Mouse (Mus musculus): ENCODE data around the gene Uap1.

The Uap1 gene

GRCm38 (mm10) chr1:170174814-170175332, at the start of gene Uap1:
Gene Uap1 (minus strand): TSS chr1:170174957.
- peak; percentile 99 for DNase-seq

DNA sequence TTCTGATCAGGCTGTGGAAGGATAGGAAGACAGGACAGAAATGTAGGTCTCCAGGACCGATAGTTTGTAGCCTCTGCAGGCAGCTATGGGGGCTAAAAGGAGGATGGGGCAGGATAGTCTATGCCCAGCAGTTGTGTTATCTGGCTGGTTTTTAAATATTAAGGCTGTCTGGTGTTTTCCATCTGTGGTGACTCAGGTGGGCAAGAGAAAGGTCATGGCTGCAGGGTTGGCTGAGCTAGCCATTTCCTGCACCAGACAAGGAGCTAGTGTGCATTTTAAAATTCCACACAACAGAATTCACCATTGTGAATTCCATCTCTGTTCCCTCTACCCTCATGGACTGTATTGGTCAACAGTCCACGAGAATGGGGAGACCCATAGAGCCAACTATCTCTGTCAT, 48.5 kb upstream of the Uap1 start:
- DNase-seq = no peak

DNA sequence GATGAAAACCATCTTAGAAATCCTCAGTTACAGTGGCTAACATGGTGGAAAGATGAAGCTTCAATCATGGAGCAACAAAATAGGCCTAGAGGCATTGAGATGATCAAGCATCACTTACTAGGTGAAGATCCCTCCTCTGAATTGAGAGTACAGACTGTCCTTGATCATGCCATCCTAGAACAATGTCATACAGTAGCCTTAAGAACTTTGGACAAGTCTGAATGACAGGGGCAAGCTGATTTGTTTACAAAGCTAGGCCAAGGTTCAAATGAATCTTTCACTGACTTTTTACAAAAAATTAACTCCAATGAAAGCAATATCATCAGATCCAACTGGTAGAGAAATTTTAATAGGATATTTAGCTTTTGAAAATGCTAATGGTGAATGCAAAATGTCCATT, 45.6 kb upstream of the Uap1 start:
- DNase-seq = no peak

DNA sequence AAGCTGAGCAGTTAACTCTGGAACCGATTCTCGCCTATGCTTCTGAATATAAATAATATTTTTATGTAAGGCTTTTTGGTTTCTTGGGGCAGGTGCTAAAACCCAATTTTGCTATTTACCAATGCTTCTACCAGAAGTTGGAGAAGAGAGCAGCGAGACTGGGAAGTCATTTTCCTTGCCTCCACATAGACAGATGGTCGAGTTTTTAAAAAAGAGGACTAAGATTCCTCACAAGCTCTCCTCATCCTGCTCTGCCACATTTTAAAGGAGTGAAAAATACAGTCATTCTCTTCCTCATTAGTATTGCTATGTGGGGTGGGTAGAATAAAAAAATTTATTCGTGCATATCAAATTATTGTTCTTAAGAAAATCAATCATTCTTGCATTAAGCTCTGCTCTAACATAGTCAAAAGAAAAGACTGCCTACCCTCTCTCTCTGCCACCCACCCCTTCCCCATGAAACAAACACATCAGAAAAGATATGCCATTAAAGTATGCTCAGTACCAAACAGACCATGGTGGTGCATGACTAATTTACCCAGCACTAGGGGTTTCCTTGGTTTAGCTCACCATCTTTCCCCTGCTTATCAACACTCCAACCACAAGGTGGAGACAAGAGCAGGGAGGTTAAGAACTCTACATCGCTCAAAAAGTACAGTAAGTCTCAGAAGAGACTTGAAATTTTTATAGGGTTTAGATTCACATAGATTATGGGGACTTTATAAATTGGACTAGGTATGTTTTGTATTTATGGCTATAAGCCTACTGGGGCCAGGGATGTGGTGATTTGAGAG, 43.5 kb upstream of the Uap1 start:
- no peak for DNase-seq

DNA sequence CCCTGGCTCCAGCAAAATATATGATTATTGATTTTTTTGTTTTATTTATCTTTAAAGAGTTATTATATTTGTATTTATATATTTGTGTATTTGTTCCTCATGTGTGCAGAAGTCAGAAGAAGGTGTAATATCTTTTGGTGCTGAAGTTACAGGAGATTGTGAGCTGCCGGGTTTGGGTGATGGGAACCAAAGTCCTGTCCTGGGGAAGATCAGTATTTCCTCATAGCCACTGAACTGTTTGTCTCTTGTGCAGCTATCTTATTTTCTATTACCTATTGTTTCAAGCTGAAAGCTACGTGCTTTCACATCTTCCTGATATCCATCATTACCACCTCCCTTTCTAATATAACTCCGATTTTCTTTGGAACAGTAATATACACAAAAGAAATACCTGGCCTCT, 40.8 kb upstream of the Uap1 start:
- DNase-seq = no peak

DNA sequence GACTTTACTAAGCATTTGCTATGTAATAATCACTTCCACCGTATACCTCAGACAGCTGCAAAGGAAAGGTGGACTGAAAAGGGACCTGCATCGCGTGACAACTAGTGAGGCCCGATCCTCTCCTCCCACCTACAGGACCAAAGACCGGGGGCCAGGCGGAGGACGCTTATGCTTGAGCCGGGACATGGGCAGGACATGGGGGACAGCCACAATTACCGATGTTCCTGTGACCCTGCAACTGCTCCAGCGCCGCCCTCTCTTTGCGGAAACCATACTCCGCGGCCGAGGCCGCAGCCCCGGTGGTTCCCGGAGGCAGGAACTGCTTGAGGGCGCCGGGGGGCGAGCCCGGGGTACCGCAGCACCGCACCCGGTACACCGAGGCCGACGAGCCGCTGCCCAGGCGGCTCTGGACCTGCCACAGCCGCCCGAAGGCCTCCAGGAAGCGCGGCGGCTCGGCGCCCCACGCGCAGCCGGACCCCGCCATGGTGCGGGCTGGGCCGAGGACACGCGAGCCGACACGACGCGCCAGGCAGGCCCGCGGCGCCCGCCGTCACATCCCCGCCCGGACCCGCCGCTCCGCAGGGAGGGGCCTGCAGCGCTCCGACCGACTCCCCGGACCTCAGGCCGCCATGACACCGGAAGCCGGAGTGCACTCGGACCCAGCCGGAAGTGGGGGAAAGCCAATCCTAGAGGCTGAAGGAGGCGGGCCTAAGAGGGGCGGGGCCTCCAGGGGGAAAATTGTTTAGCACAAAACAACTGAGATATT, 40.2 kb upstream of the Uap1 start, which contains the start of gene Uhmk1:
Uhmk1 (minus strand) TSS at position 641 of the 766 bp plus-strand sequence.
- DNase-seq = peak; percentile 85 to 89

GRCm38 (mm10) chr1:170214383-170214756, 39.6 kb upstream of the Uap1 start:
- DNase-seq = no peak

- DNase-seq = no peak
Measured at GRCm38 (mm10) chr1:170213181-170213879, 38.6 kb upstream of the Uap1 start.

- no peak for DNase-seq
Measured at GRCm38 (mm10) chr1:170206395-170206794, 31.6 kb upstream of the Uap1 start.

- peak; percentile 19 to 34 for DNase-seq
Measured at GRCm38 (mm10) chr1:170200379-170200778, 25.6 kb upstream of the Uap1 start.

- no peak for DNase-seq
Measured at GRCm38 (mm10) chr1:170196211-170196610, 21.5 kb upstream of the Uap1 start.

DNA sequence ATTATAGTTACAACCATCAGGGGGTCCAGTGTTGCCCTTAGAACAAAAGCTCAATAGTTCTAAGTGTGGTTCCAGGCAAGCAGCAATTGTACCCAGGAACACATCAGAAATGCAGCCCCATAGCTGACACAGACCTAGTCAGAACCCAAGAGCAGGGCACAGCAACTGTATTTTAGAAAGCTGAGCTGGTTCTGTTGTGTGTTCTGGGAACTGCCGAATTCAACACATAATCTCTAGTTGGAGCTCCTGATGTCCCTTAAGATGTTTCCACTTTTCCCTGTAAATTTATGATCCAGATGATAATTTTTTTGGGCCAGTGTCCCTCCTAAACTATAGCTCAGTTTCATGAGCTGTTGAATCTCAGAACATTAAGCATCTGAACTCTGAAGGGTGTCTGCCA, 17.2 kb upstream of the Uap1 start:
- no peak for DNase-seq

DNA sequence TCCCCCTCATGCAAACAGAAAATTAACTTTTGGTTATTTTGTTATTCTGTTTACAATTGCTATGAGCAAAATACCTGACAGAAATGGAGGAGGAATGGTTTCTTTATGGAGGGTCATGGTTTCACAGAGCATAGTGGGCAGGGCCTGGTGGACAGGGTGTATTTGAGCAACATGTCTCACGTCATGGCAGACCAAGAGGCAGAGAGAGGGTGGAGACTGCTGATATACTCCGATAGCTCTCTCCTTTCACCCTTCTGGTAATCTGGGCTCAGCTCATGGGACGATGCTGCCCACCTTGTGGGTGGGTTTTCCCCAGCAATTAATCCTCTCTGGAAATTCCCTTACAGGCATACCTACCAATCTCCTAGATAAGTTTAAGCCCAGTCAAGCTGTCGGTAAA, 15.5 kb upstream of the Uap1 start:
- DNase-seq = no peak

GRCm38 (mm10) chr1:170188601-170189000, 13.8 kb upstream of the Uap1 start:
- DNase-seq = no peak

GRCm38 (mm10) chr1:170186531-170186930, 11.8 kb upstream of the Uap1 start:
- DNase-seq = no peak

- DNase-seq = no peak
Measured at GRCm38 (mm10) chr1:170185137-170185536, 10.4 kb upstream of the Uap1 start.

DNA sequence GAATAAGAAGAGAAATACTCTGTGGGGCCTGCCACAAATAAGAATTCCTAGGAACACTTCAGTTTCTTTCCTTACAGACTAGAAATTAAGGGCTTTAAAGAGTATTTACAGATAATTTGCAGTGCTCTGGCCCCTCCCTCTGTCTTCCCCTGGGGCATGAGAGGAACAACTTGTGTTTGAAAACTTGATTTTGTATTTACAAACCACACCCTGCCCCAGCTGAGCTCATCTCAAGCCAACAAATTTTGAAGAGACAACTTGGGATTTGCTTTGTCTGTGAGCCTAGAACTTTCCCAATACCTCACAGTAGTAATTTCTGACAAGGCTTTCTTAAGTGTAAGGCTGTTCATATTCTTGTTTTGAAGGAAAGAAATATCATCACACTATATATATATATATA, 7.9 kb upstream of the Uap1 start:
- no peak for DNase-seq

- no peak for DNase-seq
Measured at GRCm38 (mm10) chr1:170176661-170177239, 2.0 kb upstream of the Uap1 start.

GRCm38 (mm10) chr1:170175848-170176247, 1.1 kb upstream of the Uap1 start:
- DNase-seq = no peak

DNA sequence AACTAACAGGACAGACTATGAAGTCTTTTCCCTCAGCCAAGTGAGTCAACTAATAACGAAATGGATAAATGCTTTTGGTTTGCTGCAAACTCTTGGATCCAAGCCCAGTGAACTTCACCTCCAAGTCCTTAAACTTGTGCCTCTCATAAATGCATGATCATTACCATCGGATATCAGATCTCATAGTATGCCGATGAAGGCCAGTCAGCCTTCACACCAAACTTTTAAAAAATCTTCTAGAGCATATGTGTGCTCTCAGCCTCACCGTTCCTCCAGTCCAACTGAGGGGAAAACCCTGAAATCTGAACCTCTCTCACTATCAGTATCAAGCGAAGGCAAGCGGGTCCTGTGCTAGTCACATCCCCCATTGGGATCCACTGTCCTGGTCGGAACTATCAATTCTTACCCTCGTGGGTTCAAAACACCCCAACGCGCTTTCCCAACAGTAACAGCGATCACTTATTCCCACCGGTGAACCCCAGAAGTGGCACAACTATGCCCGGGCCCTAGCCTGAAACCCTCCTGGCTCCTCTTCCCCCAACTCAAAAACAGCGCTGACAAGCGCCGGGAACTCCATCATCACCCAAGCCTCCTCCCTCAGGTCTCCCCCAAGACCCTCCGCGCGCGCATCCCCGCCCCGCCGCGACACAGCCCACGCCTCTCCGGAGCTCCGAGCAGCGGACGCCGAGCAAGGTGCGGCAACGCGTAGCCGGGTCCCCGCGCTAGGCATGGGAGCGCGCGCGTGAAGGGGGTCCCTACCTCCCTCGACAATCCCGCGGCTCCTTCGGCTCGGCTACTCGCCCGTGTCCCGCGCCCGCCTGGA, 555 bp downstream of the Uap1 start:
- DNase-seq = no peak

GRCm38 (mm10) chr1:170167781-170168180, 7.0 kb downstream of the Uap1 start:
- no peak for DNase-seq

GRCm38 (mm10) chr1:170164913-170165312, 9.8 kb downstream of the Uap1 start:
- no peak for DNase-seq

All from thymus, postnatal 36 days (tissue).